Mouse (Mus musculus): ENCODE data around the gene Tead1. TPM values are rescaled to one million over a fixed set of nuclear protein-coding genes. Genes with fewer than 3 reads are reported as not detected.

Tead1 gene
- polyA plus RNA-seq, 2 experiments from 2014 or later: 0.60 TPM; not detected in 1

DNA sequence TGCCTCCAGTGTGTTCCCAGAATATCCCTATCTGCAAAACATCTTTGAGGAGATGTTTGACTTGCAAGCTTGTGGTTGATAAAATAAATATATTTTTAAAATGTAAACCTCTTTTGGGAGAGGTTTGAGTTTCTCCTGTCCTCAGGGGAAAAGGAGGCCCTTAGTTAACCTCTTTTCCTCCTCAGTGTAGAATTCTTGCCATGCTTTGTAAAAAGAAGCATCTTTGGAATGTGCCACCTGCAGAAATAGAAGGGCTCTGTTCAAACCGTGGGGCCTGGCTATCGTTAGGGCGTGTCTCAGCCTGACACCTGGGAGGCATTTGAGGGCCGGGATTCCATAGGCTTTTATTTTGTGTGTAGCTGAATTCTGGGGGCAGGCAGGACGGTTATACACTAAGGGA lies 51.1 kb downstream of the Tead1 start:
- ATAC-seq: no peak

DNA sequence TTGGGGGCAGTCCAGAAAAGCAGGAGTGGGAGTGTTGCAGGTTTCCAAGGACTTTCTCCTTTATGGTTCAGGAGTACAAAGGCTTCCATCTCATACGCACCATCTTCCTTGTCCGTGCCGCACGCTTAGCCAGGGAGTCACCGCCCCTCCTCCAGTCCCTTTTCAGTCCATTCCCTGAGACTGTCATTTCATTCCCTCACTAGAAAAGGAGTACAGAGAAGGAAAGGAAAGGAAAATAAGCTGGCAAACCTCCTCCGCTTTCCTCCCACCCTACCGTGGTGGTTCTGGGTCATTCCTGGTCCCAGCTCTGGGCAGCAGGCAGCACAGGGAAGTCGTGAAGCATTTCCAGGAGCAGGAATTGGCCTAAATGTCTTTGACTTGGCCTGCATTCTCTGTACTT lies 52.5 kb downstream of the Tead1 start:
- no peak for ATAC-seq

DNA sequence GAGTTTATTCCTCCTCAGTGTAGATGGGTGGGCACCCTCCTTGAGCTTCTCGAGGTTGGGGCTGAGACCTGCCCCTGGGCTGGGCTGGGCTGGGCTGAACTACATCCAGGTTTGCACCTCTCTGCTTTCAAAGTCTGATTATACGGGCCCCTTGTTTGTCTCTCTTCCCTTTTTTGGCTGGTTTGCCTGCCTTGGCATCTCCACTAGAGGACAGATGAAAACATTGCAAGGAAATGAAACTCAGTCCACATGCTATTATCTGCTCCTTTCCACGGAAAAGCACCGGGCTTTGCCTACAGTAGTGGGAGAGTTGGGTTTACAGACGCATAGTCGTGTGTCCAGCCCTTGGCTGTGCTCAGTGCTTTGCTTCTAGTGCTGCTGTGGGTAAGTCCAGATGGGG lies 60.1 kb downstream of the Tead1 start:
- no peak for ATAC-seq

DNA sequence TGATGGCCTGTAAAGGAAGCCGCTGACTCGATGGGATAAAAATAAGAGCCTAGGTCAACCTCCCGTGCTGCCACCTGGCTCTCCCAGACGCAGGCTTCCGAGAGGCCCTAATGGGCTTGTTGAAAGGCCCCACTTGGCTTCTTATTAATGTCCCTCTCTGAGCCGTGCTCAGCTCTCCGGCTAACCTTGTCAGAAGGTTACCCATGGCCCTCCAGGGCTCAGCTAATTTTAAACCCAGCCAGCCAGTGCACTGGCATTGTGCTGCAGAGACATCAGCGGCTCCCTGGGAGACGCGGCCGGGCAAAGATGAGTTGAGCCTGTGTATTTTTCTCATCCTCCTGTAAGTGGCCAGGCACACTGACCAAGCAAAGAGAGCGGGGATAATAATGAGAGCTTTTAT lies 62.7 kb downstream of the Tead1 start:
- ATAC-seq: no peak

DNA sequence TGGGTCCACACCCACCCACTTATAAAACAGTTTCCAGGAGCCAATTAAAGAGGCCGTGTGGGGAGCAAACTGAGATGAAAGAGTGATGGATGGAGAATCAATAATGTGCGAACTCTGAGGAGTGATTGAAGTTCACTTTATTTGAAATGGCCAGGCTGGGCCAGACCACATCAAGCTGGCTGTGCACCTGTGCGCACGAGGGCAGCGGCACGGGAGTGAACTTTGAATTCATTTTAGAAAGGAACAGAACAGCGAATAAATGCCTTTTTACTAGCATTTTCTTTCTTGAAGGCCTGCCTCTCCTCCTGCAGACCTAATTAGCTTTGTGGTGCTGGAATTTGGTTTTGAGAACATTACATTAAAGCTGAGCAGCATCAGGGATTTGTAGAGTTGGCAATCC lies 63.9 kb downstream of the Tead1 start:
- ATAC-seq: no peak

DNA sequence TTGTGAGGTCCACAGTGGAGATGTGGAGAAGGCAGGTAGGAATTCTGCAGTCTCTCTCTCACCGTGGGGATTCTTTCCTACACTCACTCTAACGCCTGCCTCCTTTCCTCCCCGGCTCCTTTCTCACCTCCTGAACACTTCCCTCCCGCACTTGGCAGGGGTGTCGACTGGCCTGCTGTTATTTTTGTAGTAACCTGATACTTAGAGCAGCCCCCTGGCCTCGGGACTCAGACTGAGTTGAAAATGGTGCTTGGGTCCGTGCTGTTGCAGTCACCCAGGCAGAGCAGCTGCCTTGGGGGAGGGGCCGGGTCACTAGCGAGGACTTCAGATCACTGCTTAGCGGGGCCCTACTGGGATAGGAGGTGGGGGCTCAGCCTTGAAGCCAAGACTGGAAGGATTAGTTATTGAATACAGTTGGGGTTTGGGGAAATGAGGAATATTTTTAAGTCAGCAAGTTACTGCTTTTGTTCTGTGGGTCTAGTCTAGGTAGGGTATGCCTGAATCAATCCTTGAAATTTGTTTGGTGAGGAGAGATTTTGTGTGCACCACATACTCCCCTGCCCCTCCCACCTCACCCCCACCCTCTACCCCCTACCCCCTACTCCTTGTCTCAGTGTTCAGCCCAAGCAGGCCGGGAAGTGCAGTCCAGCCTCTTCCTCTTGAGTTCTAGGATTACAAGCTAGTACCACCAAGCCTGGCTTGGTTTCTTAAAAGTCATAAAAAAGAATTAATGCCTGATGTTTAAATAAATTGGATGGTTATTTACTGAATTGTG lies 64.7 kb downstream of the Tead1 start:
- ATAC-seq: no peak

DNA sequence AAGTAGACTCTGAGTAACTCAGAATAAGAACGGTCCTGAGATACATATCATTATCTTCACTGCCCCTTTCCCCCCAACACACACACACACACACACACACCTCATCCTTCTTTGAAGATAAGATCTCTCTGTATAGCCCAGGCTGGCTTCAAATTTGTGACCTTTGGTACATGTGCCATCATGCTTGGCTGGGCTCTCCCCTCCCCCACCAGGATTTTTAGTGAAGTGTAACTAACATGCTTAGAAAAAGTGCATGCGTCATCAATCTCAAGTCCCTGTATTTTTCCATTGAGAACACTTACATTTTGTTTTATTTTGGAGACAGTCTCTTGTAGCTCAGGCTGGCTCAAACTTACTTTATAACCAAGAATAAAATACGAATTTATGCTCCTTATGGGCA lies 68.1 kb downstream of the Tead1 start:
- no peak for ATAC-seq

DNA sequence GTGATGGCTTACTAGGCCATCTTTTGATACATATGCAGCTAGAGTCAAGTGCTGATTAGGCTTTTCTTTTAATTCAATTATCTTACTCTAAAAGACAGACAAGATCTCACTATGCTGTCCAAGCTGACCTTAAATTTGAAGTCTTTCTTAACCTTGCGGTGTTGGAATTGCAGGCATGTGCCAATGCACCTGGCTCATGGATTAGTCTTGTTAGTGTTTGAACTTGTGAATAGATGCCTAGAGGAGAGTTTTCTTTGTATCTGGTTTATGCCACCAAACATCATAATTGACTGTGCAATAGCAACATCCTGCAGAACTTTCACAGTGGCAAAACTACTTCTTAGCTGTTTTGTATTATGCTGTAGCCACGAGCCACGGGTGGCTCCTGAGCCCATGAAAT lies 68.7 kb downstream of the Tead1 start:
- ATAC-seq: no peak

DNA sequence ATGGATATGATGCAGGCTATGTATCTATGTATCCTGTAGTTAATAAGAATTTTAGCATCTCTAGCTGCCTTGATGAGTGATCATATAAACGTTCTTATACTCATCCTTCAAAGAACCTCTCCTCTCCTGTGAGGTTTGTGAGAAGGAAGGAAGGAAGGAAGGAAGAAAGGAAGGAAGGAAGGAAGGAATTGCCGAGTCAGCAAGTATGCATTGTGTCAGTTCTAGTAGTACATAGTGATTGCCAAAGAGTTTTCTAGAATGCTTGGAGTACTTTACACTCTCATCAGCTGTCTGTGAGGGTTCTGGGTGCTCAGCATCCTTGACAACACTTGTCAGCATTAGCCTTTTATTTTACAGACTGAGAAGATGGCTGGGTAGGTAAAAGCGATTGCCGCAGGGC lies 69.2 kb downstream of the Tead1 start:
- no peak for ATAC-seq

DNA sequence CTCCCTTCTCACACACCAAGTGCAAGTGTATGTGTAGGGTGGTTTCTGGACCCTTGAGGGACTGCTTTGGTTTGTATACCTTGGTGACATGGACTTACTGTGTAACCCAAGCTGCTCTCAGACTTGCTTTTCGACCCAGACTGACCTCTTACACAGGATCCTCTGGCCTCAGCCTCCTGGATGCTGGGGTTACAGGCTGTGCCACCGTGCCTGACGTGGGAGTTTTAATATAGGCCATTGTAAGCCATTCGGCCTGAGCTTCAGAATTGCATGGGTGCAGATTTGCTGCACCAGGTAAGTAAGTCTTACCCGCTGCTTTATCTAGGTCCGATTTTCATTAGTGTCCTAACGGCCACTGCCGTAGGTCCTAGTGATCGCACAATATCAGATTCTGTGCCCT lies 71.0 kb downstream of the Tead1 start:
- ATAC-seq: no peak

DNA sequence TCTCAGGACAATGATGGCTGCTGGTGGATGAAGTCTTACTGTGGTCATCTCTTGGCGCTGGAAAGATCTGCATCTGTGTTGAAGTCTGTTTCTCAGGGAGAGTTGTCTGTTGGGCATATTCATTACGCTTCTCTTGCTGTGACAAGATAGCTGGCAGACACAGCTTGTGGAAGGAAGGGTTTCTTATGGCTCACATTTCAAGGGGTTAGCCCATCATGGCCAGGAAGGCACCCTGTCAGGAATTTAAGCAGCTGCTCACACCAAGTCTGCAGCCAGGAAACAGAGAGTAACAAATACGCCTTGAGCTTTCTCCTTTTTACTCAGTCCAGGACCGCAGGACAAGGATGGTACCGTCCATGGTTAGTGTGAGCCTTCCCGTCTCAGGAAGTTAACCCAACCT lies 73.2 kb downstream of the Tead1 start:
- ATAC-seq: no peak

DNA sequence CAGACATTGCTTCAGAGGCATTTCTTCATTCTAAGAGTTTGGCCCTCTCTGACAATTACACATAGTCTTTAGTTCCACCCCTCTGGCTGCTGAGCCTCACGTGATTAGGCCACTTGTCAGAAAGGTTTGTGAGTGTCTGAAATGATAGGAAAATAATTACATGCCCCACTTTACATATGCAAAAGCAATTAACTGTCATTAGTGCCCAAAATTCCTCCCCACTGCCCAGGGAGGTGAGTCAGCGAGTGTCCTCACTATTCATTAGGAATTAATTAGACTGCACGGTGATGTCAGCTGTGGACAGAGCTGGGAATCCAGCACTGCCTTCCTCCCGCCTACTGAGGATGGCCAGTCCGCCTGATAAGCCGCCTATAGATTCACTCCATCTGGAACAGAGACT lies 74.2 kb downstream of the Tead1 start:
- no peak for ATAC-seq

DNA sequence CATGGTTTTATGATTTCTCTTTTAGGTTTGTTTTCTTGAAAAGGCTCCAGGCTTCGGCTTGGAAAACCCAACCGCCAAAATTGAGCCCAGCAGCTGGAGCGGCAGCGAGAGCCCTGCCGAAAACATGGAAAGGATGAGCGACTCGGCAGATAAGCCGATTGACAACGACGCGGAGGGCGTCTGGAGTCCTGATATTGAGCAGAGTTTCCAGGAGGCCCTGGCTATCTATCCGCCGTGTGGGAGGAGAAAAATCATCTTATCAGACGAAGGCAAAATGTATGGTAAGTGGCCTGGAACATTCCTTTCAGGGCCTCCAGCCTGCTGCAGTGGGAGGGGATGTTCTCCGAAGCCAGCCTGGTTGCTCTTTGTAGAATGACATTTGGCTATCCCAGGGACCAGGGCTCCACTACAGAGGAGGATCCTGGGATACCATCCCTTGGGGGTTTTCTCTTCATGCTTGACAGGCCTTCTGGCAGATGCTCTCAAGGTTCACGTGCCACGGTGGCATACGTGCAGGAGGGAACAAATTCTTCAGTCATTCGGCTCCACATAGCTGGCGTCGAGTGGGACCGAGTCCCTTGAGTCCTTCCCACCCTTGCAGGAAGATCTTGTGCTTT lies 80.3 kb downstream of the Tead1 start:
- no peak for ATAC-seq

DNA sequence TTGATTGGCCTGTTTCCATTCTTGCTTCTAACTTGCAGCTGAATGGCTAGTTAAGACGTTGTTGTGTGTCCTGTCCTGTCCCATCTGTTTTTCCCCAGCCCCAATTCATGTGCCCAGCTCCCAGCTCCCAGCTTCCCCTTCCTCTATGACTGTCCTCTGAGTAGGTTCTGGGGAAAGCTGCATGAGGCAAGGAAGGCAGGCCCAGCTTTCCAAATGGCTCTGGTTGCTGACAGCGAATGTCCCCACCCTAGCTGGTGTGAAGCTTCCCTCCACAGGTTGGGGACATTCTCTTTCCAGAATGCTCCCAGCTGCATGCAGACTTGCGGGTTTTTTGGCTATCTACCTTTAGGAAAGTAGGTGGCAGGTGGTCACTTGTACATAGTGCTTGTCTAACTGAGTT lies 81.2 kb downstream of the Tead1 start:
- no peak for ATAC-seq

DNA sequence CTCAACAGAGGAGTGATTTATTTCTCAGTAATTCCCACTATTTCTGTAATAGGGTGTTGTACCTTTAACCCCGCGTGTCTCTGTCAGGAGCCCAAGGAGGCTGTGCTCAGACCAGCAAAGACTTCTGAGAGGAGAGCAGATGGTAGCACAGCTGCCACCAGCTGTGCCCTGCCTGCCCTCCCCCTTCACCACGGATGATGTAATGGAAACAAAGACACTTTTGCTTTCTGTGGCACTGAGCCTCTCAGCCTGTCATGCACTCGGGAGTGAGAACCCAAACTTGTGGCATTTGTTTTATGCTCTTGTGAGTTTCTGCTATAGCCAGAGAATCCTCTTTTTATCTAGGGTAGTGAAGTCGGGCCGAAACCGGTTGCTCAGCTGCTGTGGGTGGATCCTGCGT lies 81.7 kb downstream of the Tead1 start:
- no peak for ATAC-seq

DNA sequence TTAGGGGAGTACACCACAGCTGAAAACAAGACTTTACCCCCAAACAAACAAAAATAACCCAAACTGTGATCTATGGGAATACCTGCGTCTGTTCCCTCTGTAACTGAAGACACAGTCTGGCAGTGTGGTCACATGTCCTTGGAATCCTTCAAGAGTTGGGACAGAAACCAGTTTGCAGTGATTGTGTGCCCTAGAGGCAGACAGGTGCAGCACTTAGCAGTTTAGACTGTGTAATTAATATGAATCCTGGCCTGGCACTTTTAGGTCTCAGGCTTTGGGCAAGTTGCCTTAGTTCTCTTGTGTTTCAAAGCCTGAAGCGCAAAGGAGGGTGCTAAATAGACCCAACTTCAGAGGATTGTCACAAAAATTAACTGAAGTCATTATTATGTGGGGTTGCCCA lies 83.8 kb downstream of the Tead1 start:
- no peak for ATAC-seq

DNA sequence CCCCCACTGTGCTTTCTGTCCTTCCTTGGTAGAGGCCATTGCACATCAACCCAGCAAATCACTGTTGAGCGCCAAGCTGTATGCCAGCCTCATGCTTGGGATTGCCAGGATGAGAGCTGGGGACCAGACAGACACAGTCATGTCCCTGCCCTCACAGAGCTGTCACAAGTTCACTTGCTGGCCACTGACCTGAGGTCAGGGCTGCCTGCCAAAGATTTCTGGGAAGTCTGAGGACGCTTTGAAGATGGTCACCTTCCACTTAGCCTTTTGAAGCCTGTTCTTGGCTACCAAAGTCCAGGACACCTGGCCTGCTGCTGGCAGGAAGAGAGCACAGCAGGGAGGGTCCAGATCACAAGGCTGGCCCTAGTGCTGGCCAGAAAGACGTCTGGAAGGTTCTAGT lies 84.4 kb downstream of the Tead1 start:
- ATAC-seq: no peak

DNA sequence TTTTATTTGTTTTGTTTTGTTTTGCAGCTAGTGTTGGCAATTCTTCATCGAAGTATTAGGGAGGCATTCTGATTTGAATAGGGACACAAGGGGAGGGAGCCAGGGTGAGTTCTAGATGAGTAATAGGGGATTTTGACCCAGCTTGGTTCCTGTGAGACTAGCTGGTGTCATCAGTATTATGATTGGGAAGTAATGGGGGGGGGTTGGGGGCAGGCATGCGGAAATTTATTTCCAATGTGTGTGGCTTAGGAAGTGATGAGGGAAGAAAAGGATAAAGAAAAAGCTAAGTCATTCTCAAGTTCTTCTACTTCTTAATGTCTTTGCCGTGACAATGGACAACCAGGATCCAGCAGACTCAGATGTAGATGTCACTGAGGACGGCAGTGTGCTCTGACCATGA lies 85.8 kb downstream of the Tead1 start:
- no peak for ATAC-seq

DNA sequence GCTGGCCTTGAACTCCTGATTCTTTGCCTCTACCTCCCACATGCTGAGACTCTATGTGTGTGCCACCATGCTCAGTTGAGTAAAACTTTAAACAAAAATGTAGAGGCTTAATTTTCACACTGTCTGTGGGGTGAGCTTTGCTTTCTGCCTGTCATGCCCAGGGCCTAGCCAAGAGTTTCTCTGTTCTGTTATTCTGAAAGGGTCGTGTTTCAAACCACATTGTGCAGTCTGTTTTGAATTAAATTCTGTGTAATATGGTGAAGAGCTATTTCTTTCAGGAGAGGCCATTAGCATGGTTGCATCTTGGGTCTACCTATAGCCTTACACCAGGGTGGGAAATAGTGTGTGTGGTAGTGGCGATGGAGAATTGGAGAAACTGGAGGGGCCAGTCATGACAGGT lies 90.7 kb downstream of the Tead1 start:
- ATAC-seq: no peak

DNA sequence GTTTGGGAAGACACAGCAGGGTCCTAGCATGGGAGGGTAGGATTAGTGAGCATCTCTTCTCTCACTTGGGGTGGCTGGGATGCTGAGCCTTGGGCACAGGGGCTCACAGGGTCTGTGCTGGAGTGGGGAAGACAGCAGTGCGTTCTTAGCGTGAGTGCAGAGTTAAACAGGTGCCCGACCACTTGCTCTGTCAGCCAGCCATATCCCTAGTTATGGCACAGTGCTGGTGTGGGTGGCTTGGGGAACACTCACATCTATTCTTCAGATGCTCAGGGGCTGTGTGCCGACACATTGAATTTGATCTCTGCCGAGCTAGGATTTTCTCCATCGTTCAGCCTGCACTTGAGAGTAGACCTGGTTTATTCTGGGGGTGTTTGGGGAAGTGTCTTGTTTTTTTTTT lies 92.3 kb downstream of the Tead1 start:
- no peak for ATAC-seq

DNA sequence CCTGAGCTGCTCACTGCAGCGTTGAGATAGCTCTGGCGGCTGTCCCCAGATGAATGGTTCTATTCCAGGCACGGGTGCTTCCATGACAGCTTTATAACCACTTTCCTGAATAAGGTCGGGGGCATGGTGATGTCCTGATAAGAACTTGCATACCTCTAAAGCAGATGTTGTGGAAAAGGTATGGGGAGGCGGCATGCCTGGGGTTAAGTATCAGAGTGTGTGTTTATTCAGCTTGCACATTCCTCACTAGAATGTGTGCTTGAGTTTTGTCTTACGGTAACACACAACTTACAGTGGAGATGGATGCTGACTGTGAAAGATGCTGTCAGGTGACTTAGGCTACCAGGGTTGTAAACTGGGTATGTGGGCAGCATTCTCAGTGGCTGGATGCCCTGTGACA lies 93.7 kb downstream of the Tead1 start:
- ATAC-seq: no peak

DNA sequence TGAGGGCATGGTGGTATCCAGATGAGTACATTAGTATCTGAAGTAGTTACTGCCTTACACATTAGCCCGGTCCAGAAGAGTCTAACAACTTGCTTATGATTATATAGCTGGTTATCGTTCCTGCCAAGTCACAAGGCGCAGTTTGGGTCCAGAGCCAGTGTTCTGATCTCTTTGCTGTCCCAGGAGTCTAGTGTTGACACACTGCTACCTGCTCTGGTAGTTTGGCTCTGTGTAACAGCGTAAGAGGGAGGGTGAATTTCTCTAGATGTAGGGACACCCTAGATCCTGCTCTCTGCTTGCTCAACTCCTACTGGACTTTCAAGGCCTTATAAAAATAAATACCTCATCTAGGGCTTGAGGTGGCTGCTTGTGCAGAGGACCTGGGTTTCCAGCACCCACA lies 94.5 kb downstream of the Tead1 start:
- ATAC-seq: no peak

DNA sequence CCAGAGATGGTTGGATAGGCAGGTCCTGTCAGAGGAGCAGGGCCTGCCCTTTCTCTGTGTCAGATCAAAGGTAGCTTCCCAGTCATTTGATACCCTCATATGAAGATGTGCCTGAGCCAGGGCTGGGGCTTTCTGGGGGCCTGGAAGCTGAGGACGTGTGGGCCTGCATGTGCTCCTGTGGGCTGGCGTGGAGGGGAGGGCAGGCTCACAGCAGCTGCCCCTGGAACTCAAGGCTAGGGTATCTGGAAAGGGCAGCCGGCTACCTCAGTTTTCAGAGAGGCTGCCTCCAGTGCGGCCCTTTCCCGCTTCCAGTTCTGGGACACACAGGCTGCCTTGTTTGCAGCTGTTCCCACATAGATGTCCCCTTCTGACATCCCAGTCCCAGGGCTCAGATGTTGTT lies 96.7 kb downstream of the Tead1 start:
- ATAC-seq: no peak

DNA sequence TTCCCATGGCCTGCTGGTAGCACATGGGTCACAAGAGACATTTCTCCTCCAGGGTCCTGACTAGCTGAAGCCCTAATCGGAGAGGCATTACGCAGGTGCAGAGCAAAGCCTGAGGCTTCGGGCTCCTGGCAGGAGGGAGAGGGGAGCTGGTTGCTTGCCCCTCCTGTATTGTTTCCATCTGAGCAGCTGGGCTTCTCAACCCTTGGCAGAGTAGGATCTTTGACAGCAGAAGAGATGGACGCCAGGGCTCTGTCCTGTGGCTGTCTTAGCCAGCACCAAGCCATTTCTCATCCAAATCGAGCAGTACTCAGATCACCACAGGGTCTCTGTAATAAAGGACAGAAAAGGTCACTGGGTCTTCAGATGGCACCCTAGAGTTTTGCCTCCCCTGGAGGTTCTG lies 97.6 kb downstream of the Tead1 start:
- no peak for ATAC-seq

DNA sequence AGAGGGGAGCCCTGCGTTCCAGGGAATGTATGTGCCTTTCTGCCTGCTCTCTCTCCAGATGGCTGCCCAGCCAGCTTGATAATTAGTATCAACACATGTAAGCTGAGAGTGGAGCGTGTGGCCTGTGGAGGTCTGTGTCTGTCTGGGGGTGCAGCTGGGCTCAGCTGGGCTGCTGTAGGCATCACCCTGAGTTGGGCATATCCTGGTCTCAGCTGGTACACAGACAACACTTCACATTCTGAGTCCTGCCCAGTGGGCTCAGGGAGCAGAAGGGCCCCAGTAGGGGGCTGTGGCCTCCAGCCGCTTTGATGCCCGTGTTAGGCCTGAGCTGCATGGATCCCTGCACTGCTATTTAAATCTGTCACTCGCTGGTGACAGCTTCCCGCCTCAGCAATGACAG lies 100.5 kb downstream of the Tead1 start:
- ATAC-seq: no peak

Measured in activated CD4-positive, CD25-positive, alpha-beta regulatory T cell, adult 4 months (primary cell).